Mouse (Mus musculus) liver, embryonic 13.5 days (tissue): Measurements from ENCODE around the gene Tsku. TPM values are rescaled to one million over a fixed set of nuclear protein-coding genes. Genes with fewer than 3 reads are reported as not detected.

Source experiments
- ATAC-seq: fragments of 200-750 bp; cut with Nextera tagmentation; 2 replicates; pipeline ENCODE4 v1.8.0; 2017; ENCODE audit warnings: low read depth, mild to moderate bottlenecking, moderate number of reproducible peaks, moderate library complexity
- DNase-seq: peaks from one replicate; pipeline ENCODE4 v3.0.0; 2022
- H3K27ac ChIP-seq: fragments of 300-500 bp; sonication (generic); 2 replicates; pipeline ENCODE4 v1.5.1; 2015; ENCODE audit warnings: moderate library complexity, mild to moderate bottlenecking, inconsistent platforms
- H3K27me3 ChIP-seq: fragments of 300-500 bp; sonication (generic); 2 replicates; pipeline ENCODE4 v1.6.1; 2015; ENCODE audit warnings: mild to moderate bottlenecking, inconsistent platforms
- H3K36me3 ChIP-seq: fragments of 300-500 bp; sonication (generic); 2 replicates; pipeline ENCODE4 v1.6.1; 2015; ENCODE audit warnings: mild to moderate bottlenecking, inconsistent platforms
- H3K4me1 ChIP-seq: fragments of 300-500 bp; sonication (generic); replicated peaks from 2 replicates; pipeline ENCODE4 v1.6.1; 2015; ENCODE audit warnings: inconsistent platforms
- H3K4me2 ChIP-seq: fragments of 300-500 bp; sonication (generic); 2 replicates; pipeline ENCODE4 v1.6.1; 2015; ENCODE audit warnings: inconsistent platforms, mild to moderate bottlenecking, moderate library complexity
- H3K4me3 ChIP-seq: fragments of 300-500 bp; sonication (generic); replicated peaks from 2 replicates; pipeline ENCODE4 v1.5.1; 2015; ENCODE audit warnings: mild to moderate bottlenecking, inconsistent platforms
- H3K9ac ChIP-seq: fragments of 300-500 bp; sonication (generic); 2 replicates; pipeline ENCODE4 v1.6.1; 2015; ENCODE audit warnings: mild to moderate bottlenecking, inconsistent platforms
- H3K9me3 ChIP-seq: fragments of 300-500 bp; sonication (generic); replicated peaks from 2 replicates; pipeline ENCODE4 v1.6.1; 2016; ENCODE audit warnings: inconsistent platforms
- WGBS: fragments of 180-500 bp; shearing (Covaris S2); methylation state at CpG from one replicate; pipeline ENCODE4 v1.1.7; 2015; ENCODE audit not compliant: insufficient replicate concordance; 5-methylcytosine and 5-hydroxymethylcytosine counted together
- polyA plus RNA-seq: library from polyadenylated mRNA; unstranded; fragments of >200 nt; fragmentation: Nextera tagmentation; extraction: Ambion mirVana; gene quantifications from 2 replicates; pipeline ENCODE4 v1.2.1, GENCODE M21; 2015

The Tsku gene
- polyA plus RNA-seq, 1 experiment from 2014 or later = 1.1 TPM

DNA sequence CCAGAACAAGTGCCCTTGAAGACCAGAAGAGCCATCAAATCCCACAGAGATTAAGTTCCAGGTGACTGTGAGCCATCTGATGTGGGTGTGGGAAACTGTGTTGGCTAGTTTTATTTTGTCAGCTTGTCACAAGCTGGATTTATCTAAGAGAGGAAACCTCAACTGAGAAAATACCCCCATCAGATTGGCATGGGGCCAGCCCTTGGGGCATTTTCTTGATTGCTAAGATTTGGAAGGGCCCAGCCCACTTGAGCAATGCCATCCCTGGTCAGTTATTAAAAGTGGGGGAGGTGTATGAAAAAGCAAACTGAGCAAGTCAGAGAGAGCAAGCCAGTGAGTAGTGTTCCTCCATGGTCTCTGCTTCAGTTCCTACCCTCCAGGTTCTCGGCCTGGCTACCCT, 36.9 kb downstream of the Tsku start:
- Histone ChIP-seq H3K27ac (no peak overlapping the region), H3K27me3 (no peaks in the 10 kb centered on the region), H3K9ac (no peak overlapping the region), H3K4me3 (no peak overlapping the region), H3K4me2 (no peak overlapping the region), H3K4me1 (peaks cover 41% of the 10 kb centered on the region), H3K9me3 (no peaks in the 10 kb centered on the region), H3K36me3 (no peaks in the 10 kb centered on the region)
- DNase-seq (no peak), ATAC-seq (no peak)
- WGBS = 71% methylated on average over 1 of the region's 1 CpGs

DNA sequence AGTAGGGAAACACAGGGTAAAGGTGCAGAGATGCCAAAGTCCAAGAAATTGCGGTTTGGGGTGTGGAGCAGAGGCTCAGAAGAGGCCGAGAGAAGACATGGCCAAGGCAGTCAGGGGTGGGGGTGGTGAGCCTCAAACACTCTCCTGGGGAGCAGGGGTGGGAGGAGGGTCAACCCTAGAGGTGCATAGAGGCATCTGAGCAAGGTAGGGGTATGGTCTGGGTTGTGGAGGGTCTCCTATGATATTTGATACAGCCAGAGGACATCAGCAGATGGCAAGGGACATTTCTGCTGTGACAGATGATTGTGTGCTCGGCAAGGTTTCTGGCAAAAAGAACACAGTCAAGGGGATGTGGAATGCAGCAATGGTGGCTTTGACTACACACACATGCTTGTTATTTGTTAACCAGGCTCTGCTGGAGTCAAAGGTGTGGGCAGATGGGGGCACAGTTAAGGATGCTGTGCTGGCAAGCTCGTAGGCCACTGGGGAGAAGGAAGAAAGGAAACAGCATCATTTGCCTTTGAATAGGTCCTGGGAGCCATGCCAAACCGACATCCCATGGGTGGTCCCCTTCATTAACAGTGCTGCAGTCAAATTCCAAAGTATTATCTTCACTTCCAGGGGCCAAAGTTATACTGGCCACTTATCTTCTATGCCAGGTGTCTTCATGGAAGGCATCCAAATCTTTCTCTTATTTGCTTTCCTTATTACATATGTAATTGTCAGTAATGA, 37.7 kb downstream of the Tsku start:
- H3K4me1 ChIP-seq = peaks cover 34% of the 10 kb centered on the region
- DNase-seq = no peak
- 59% methylated on average over 5 of the region's 5 CpGs for WGBS

DNA sequence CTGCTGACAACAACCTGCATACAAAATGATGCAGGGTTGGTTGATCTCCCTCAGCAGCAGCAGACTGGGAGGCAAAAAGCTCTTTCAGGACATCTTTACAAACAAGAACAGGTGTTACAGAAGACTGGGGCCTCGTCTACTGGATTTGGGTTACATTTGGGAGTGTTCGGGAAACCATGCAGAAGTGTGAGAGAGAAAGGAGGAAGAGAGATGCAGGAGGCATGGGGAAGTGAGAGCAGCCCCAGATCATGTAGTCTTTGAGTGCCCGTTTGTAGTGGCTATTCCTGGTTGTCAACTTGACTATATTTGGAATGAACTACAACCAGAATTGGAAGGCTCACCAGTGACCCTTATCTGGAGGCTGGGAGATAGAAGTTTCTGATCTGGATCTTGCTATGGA, 38.7 kb downstream of the Tsku start:
- peaks cover 29% of the 10 kb centered on the region for H3K4me1 ChIP-seq
- H3K27ac ChIP-seq = no peak overlapping the region
- H3K27me3 ChIP-seq = no peaks in the 10 kb centered on the region
- ATAC-seq (no peak), DNase-seq (no peak)
- H3K36me3 ChIP-seq = no peaks in the 10 kb centered on the region
- H3K9me3 ChIP-seq = no peaks in the 10 kb centered on the region
- no peak overlapping the region for H3K4me3 ChIP-seq
- no peak overlapping the region for H3K4me2 ChIP-seq
- 39% methylated on average over 3 of the region's 3 CpGs for WGBS
- no peak overlapping the region for H3K9ac ChIP-seq

More for the DNA sequence above, 37.7 kb downstream of the Tsku start:
- Histone ChIP-seq H3K4me3 (no peak overlapping the region), H3K27ac (no peak overlapping the region), H3K4me2 (no peak overlapping the region), H3K9ac (no peak overlapping the region), H3K27me3 (no peaks in the 10 kb centered on the region), H3K9me3 (no peaks in the 10 kb centered on the region), H3K36me3 (no peaks in the 10 kb centered on the region)
- ATAC-seq = peak; percentile 29; the same call in 1 of the 2 replicates

DNA sequence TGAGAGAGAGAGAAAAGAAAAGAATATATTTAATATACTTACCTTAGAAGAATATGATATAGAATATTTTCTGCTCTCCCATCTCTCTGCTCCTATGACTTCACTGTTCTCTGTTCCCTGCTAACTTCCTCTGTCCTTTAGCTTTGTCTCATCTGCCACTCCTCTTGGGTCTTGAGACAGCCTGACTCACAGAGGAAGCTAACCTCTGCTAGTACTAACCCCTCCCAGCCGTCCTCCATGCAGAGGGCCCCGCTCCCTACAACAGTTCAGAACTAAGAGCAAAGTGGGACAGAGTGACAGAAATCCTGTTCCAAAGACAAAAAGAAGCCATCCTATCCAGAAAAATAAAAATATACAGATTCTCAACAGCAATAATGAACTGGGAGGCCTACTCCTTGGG, 40.0 kb downstream of the Tsku start, which contains the start of gene Acer3:
Acer3 (minus strand) TSS at position 126 of the 400 bp plus-strand sequence.
- Histone ChIP-seq H3K9ac (no peak within 1 kb of the TSS), H3K27me3 (no peaks in the 10 kb centered on the region), H3K4me3 (no peak within 1 kb of the TSS), H3K4me2 (no peak within 1 kb of the TSS), H3K36me3 (no peaks in the 10 kb centered on the region), H3K4me1 (peaks cover 29% of the 10 kb centered on the region), H3K27ac (no peak within 1 kb of the TSS), H3K9me3 (no peaks in the 10 kb centered on the region)
- DNase-seq (no peak), ATAC-seq (no peak)
- WGBS = 56% methylated on average over 2 of the region's 2 CpGs

DNA sequence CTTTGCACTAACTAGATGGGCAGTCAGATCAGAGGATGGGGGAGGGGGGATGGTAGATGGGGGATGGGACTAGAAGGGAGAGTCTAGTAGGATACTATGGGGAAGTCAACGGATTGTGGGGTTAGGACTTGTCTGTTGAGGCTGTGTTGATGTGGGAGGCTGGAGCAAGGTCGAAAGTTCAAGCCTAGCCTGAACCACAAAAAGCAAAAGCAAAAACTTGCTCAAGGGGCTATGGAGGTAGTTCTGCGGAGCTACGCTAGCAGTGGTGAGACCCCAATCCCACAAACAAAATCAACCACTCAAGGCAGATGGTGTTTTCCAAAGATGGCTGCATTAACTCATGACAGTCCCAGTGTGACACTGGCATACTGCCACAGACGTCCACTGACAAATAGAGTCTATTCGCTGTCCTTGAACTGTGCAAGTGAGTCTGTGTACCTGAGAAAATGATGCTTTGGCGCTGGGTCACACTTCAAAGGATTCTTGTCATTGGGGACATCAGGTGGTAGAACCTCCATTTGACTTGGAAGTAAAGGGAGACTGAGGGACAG, 41.0 kb downstream of the Tsku start:
- no peak for DNase-seq

DNA sequence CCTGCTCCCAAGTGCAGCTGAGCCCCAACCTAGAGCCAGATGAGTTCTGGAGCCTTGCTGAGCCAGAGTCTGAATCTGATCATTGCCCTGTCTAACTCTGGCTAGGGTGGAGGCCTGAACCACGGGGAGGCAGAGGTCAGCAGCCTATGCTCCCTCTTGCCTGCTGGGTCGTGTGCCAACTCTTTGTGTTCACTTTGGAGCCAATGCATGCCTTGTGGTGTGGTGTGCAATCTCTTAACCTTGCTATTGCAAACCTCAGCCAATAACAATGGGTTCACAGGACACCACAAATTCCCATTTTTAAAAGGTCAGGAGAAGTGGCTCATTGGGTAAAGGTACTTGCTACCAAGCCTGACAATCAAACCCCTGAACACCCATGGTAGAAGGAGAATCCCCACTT, 44.6 kb downstream of the Tsku start:
- Histone ChIP-seq H3K36me3 (no peaks in the 10 kb centered on the region), H3K4me1 (0 out of 2 replicates have a peak, but pooled peaks cover 3% of the 10 kb centered on the region), H3K9ac (no peak overlapping the region), H3K27ac (no peak overlapping the region), H3K4me2 (no peak overlapping the region), H3K4me3 (no peak overlapping the region), H3K9me3 (no peaks in the 10 kb centered on the region), H3K27me3 (peaks cover 27% of the 10 kb centered on the region)
- 40% methylated on average over 2 of the region's 2 CpGs for WGBS
- ATAC-seq (no peak), DNase-seq (no peak)

More for the DNA sequence above, 41.0 kb downstream of the Tsku start:
- H3K27me3 ChIP-seq = no peaks in the 10 kb centered on the region
- H3K4me1 ChIP-seq = peaks cover 29% of the 10 kb centered on the region
- no peak overlapping the region for H3K4me3 ChIP-seq
- H3K27ac ChIP-seq = no peak overlapping the region
- 75% methylated on average over 7 of the region's 7 CpGs for WGBS
- no peaks in the 10 kb centered on the region for H3K9me3 ChIP-seq
- no peak overlapping the region for H3K9ac ChIP-seq
- H3K4me2 ChIP-seq = no peak overlapping the region
- no peak for ATAC-seq
- H3K36me3 ChIP-seq = no peaks in the 10 kb centered on the region

DNA sequence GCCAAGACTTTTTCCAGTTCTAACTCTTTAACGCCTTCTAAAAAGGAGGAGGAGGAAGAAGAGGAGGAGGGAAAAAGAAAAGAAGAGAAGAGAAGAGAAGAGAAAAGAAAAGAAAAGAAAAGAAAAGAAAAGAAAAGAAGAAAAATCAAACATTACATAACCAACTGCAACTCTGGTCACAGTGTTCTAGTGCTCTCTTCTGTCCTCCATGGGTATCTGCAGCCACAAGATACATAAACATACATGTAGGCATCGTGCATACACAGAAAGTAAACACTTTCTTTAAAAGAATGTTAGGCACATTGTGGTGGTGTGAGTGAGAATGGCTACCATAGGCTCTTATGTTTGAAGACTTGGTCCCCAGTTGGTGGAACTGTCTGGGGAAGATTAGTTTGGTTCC, 46.0 kb downstream of the Tsku start:
- Histone ChIP-seq H3K9me3 (no peaks in the 10 kb centered on the region), H3K4me3 (no peak overlapping the region), H3K4me2 (no peak overlapping the region), H3K4me1 (no peaks in the 10 kb centered on the region), H3K27ac (no peak overlapping the region), H3K36me3 (no peaks in the 10 kb centered on the region), H3K9ac (no peak overlapping the region), H3K27me3 (peaks cover 28% of the 10 kb centered on the region)
- DNase-seq (no peak), ATAC-seq (no peak)
- WGBS = 71% methylated on average over 2 of the region's 2 CpGs

DNA sequence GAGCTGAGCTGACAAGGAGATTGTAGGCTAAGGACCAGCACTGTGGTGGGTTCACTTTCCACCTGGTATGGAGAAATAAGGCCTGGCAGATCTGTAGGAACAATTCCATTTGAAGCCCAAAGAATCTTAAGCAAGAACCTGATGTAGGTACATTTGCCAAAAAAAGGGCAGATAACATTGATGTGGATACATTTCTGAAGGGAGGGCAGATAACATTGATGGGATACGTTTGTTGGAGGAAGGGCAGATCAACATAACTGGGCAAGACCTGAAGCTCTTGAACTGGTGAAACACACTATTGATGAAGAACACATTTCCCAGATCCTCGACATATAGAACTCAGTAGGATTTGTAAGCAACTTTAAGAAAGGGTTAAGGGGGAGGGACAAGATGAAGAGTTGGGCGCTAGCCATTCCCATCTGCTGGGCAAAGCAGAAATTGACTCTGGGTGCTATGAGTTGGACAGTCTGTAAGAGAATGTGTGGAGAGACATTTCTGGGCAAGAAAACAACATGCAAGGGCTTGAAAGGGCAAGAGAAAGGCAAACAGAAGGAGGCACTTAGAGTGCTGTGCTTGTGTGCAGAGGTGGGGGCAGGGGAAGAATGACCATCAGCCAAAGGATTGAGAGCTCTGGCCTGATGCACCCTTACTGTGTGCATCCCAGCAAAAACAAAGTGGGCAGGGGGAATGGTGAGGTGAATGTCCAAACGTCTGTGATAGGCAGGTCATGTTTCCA, 48.8 kb downstream of the Tsku start:
- H3K4me3 ChIP-seq = no peak overlapping the region
- ATAC-seq (no peak), DNase-seq (no peak)
- H3K4me1 ChIP-seq = peaks cover 20% of the 10 kb centered on the region
- no peaks in the 10 kb centered on the region for H3K9me3 ChIP-seq
- no peaks in the 10 kb centered on the region for H3K36me3 ChIP-seq
- WGBS = 51% methylated on average over 4 of the region's 4 CpGs
- no peak overlapping the region for H3K27ac ChIP-seq
- no peak overlapping the region for H3K9ac ChIP-seq
- H3K27me3 ChIP-seq = peaks cover 28% of the 10 kb centered on the region
- no peak overlapping the region for H3K4me2 ChIP-seq

DNA sequence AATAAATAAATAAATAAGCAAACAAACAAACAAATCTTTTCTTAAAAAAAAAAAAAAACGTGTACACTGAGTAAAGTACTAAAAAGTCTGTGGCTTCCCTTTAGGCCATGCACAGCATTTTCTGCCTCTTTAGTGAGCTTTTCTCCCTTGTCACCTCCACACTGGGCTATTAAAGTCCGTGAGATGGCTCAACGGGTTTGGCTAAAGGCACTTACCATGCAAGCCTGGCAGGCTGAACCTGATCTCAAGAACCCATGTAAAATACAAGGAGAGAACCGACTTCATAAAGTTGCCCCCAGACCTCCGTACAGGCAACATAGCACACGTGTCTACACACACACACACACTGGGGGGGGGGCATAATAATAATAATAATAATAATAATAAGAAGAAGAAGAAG, 50.9 kb downstream of the Tsku start:
- Histone ChIP-seq H3K27ac (no peak overlapping the region), H3K9ac (no peak overlapping the region), H3K36me3 (no peaks in the 10 kb centered on the region), H3K4me2 (peak overlapping the region; percentile 92), H3K4me1 (peaks cover 31% of the 10 kb centered on the region), H3K27me3 (peaks cover 28% of the 10 kb centered on the region), H3K4me3 (no peak overlapping the region), H3K9me3 (no peaks in the 10 kb centered on the region)
- DNase-seq (no peak), ATAC-seq (no peak)
- 68% methylated on average over 6 of the region's 6 CpGs for WGBS

DNA sequence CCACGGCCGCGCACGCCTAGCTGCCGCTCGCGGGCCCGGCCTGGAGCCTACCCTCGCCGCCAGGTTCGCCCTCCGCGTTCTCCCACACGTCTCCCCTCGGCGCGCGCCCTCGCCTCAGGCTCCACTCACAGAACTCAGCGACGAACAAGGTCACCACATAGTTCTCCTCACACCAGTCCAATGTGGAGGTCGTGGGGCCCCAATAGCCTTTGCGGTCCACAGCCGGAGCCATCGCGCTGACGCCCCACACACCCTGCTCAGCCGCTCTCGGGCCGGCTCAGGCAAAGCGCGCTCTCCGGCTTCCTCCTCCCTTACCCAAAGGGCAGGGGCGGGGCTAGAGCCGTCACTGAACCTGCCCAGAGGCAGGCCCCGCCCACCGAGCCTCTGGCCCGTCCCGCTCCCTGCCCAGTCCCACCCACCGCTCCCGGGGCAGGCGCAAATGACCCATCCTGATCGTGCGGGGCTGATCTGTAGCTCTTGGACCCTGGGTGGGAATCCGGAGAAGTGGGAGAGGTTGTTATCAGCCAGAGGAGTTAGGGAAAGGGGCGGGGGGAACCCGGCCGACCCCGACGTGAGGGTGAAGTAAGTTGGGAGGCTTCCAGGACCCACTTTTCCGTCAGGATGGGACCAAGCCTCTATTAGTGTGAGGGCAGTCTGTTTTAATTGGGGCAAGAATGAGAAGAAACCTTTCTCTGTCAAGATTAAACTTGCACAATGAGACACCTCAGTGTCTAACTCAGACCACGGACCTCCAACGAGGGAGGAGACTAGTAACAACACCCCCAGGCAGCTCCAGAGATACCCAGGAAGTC, 51.7 kb downstream of the Tsku start:
- under 1% methylated on average over 53 of the region's 53 CpGs for WGBS

More for the DNA sequence above, 51.7 kb downstream of the Tsku start:
- Histone ChIP-seq H3K36me3 (no peaks in the 10 kb centered on the region), H3K9ac (peak overlapping the region; percentile 97), H3K27ac (peak overlapping the region; percentile 85), H3K4me3 (peak overlapping the region; percentile 91), H3K4me1 (peaks cover 33% of the 10 kb centered on the region), H3K27me3 (peaks cover 23% of the 10 kb centered on the region), H3K4me2 (peak overlapping the region; percentile 92), H3K9me3 (no peaks in the 10 kb centered on the region)
- ATAC-seq = peak; percentile 98
- peak; percentile 96 for DNase-seq
